Mouse (Mus musculus) intestine, postnatal 0 days (tissue): ENCODE results near the gene Cblb. TPM values are rescaled to one million over a fixed set of nuclear protein-coding genes. Genes with fewer than 3 reads are reported as not detected.

Source experiments
- ATAC-seq: fragments of 200-750 bp; cut with Nextera tagmentation; 2 replicates; pipeline ENCODE4 v1.8.0; 2017; ENCODE audit warnings: mild to moderate bottlenecking, moderate TSS enrichment, moderate library complexity
- H3K27ac ChIP-seq: fragments of 300-500 bp; sonication (generic); 2 replicates; pipeline ENCODE4 v1.5.1; 2014; ENCODE audit warnings: mild to moderate bottlenecking, low read depth, low read length, moderate library complexity
- H3K27me3 ChIP-seq: fragments of 300-500 bp; sonication (generic); replicated peaks from 2 replicates; pipeline ENCODE4 v1.6.1; 2014; ENCODE audit warnings: low read length, mixed read lengths; ENCODE audit not compliant: control insufficient read depth, insufficient read depth
- H3K36me3 ChIP-seq: fragments of 300-500 bp; sonication (generic); 2 replicates; pipeline ENCODE4 v1.6.1; 2014; ENCODE audit warnings: mild to moderate bottlenecking, moderate library complexity; ENCODE audit not compliant: control insufficient read depth, insufficient read depth
- H3K4me1 ChIP-seq: fragments of 300-500 bp; sonication (generic); replicated peaks from 2 replicates; pipeline ENCODE4 v1.6.1; 2014; ENCODE audit warnings: antibody characterized with exemption, low read length, mixed read lengths; ENCODE audit not compliant: control insufficient read depth, insufficient read depth
- H3K4me2 ChIP-seq: fragments of 300-500 bp; sonication (generic); replicated peaks from 2 replicates; pipeline ENCODE4 v1.6.1; 2014; ENCODE audit warnings: low read depth, mild to moderate bottlenecking, moderate library complexity
- H3K4me3 ChIP-seq: fragments of 300-500 bp; sonication (generic); 2 replicates; pipeline ENCODE4 v1.5.1; 2014; ENCODE audit warnings: low read depth, low read length
- H3K9ac ChIP-seq: fragments of 300-500 bp; sonication (generic); 2 replicates; pipeline ENCODE4 v1.6.1; 2014; ENCODE audit warnings: mild to moderate bottlenecking, low read depth, low read length
- H3K9me3 ChIP-seq: fragments of 300-500 bp; sonication (generic); 2 replicates; pipeline ENCODE4 v1.6.1; 2016; ENCODE audit warnings: mixed run types; ENCODE audit not compliant: control insufficient read depth
- CTCF ChIP-seq: sonication (generic); IDR thresholded peaks from 2 replicates; pipeline ENCODE4 v1.5.1; 2016; ENCODE audit warnings: low read depth, mild to moderate bottlenecking, control low read depth, antibody characterized with exemption, moderate library complexity
- WGBS: fragments of 180-500 bp; shearing (Covaris S2); extraction: QIAGEN DNeasy Blood & Tissue Kit; methylation state at CpG from one replicate; pipeline ENCODE4 v1.1.7; 2014; 5-methylcytosine and 5-hydroxymethylcytosine counted together
- polyA plus RNA-seq: library from polyadenylated mRNA; unstranded; fragments of >200 nt; fragmentation: Nextera tagmentation; extraction: Ambion mirVana; gene quantifications from 2 replicates; pipeline ENCODE4 v1.2.1, GENCODE M21; 2015

Cblb gene
- polyA plus RNA-seq, 1 experiment from 2014 or later = 4.4 TPM

DNA sequence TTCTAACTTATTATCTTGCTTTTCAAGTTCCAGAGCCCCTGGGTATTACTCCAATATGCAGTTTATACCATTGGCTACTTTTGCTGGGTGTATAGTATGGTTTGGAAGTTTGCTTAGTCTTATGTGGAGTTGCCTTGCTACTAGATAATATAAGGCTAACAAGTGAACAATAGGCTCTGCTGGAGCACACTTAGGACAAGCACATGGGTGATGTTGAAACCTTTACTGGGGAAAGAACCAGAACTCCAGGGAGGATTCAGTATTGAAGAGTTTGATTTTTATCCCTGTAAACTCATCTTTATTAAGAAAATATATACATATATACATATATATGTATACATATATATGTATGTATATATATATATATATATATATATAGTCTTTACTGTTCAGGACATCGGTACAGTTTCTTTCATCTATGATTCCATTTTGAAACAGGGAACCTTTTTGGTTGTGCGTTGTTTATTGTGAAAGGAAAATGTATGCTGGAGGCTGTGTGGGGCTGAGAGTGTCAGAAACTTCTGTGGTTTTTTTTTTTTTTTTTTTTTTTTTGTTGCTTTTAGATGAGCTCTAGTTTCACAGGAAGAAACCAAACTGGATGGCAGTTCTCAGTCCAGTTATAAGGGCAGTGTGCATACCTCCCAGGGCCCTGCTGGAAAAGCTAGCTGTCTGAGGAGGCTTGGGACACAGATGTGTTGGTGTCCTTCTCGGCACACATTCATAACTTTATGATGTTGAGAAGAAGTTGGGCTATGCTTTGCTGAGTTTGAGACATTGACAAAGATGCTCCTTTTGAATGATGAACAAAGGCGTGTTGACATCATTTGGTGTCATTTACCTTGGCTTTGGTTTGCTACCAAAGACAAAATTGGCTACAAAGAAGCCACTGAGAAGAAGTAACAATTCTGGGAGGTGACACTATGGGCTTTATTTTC is 2.6 kb downstream of the Cblb start:
- H3K9me3 ChIP-seq = no peaks in the 10 kb centered on the region
- no peak overlapping the region for H3K4me2 ChIP-seq
- H3K27me3 ChIP-seq = no peaks in the 10 kb centered on the region
- no peak for ATAC-seq
- peaks cover 13% of the 10 kb centered on the region for H3K36me3 ChIP-seq
- peaks cover 5% of the 10 kb centered on the region; the same call in 1 of the 2 replicates for H3K4me1 ChIP-seq
- no peak overlapping the region for H3K9ac ChIP-seq
- no peak overlapping the region for H3K27ac ChIP-seq
- WGBS = 96% methylated on average over 4 of the region's 4 CpGs
- TF ChIP-seq CTCF = no peak
- no peak overlapping the region for H3K4me3 ChIP-seq

- peaks cover 5% of the 10 kb centered on the region; the same call in 1 of the 2 replicates for H3K4me1 ChIP-seq
- H3K4me2 ChIP-seq = no peak overlapping the region
- H3K27ac ChIP-seq = no peak overlapping the region
- no peaks in the 10 kb centered on the region for H3K27me3 ChIP-seq
- no peak for ATAC-seq
- H3K9ac ChIP-seq = no peak overlapping the region
- H3K4me3 ChIP-seq = no peak overlapping the region
- H3K9me3 ChIP-seq = no peaks in the 10 kb centered on the region
- 89% methylated on average over 5 of the region's 5 CpGs for WGBS
- H3K36me3 ChIP-seq = peaks cover 13% of the 10 kb centered on the region
- TF ChIP-seq CTCF = no peak
Observed at GRCm38 (mm10) chr16:52034356-52034755, 3.3 kb downstream of the Cblb start.

DNA sequence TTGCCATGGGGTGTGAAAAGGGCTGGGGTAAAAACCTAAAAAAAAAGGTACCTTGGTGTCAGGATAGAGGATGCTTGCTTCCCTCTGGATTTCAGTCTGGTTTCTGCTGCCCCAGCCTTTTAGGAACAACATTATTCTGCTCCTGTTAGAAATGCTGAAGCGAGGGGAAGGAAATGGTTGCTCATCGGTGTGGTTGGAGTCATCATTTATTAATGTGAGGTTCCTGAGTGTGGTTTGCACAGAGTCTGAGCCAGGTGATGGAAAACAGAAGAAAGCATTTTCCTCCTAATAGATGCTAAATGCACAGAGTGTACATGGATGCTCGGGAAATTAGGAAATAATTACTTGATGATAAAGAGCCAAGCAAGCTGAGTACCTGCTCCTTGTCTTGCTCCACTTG is 5.3 kb downstream of the Cblb start:
- Histone ChIP-seq H3K4me1 (peaks cover 5% of the 10 kb centered on the region; the same call in 1 of the 2 replicates), H3K27ac (no peak overlapping the region), H3K36me3 (peaks cover 13% of the 10 kb centered on the region), H3K9me3 (no peaks in the 10 kb centered on the region), H3K4me3 (no peak overlapping the region), H3K9ac (no peak overlapping the region), H3K4me2 (no peak overlapping the region), H3K27me3 (no peaks in the 10 kb centered on the region)
- no peak for ATAC-seq
- WGBS = 76% methylated on average over 3 of the region's 3 CpGs
- no peak for TF ChIP-seq CTCF

- Histone ChIP-seq H3K9me3 (no peaks in the 10 kb centered on the region), H3K4me2 (no peak overlapping the region), H3K4me3 (no peak overlapping the region), H3K27ac (no peak overlapping the region), H3K9ac (no peak overlapping the region), H3K4me1 (no peaks in the 10 kb centered on the region), H3K27me3 (no peaks in the 10 kb centered on the region), H3K36me3 (peaks cover 13% of the 10 kb centered on the region)
- ATAC-seq = no peak
- TF ChIP-seq CTCF = no peak
- WGBS = 88% methylated on average over 4 of the region's 4 CpGs
Observed at GRCm38 (mm10) chr16:52038283-52038682, 7.3 kb downstream of the Cblb start.

GRCm38 (mm10) chr16:52038821-52039220 is 7.8 kb downstream of the Cblb start:
- no peak for TF ChIP-seq CTCF
- H3K9ac ChIP-seq = no peak overlapping the region
- peaks cover 13% of the 10 kb centered on the region for H3K36me3 ChIP-seq
- H3K4me3 ChIP-seq = no peak overlapping the region
- 69% methylated on average over 2 of the region's 2 CpGs for WGBS
- H3K4me2 ChIP-seq = no peak overlapping the region
- ATAC-seq = no peak
- no peaks in the 10 kb centered on the region for H3K9me3 ChIP-seq
- H3K27ac ChIP-seq = no peak overlapping the region
- H3K4me1 ChIP-seq = no peaks in the 10 kb centered on the region
- H3K27me3 ChIP-seq = no peaks in the 10 kb centered on the region

- no peak overlapping the region for H3K4me3 ChIP-seq
- no peak overlapping the region for H3K9ac ChIP-seq
- TF ChIP-seq CTCF = no peak
- H3K4me2 ChIP-seq = no peak overlapping the region
- H3K36me3 ChIP-seq = peaks cover 6% of the 10 kb centered on the region; the same call in 1 of the 2 replicates
- ATAC-seq = no peak
- H3K27me3 ChIP-seq = no peaks in the 10 kb centered on the region
- WGBS = 81% methylated on average over 4 of the region's 4 CpGs
- no peaks in the 10 kb centered on the region for H3K9me3 ChIP-seq
- no peak overlapping the region for H3K27ac ChIP-seq
- no peaks in the 10 kb centered on the region for H3K4me1 ChIP-seq
Observed at GRCm38 (mm10) chr16:52040937-52041336, 9.9 kb downstream of the Cblb start.
